Mouse (Mus musculus) cerebellum, adult 11-12 months (tissue): ENCODE results near the gene Cfap70.

Source experiments
- DNase-seq: peaks from one replicate; pipeline ENCODE4 v3.0.0; 2022

Gene Cfap70

DNA sequence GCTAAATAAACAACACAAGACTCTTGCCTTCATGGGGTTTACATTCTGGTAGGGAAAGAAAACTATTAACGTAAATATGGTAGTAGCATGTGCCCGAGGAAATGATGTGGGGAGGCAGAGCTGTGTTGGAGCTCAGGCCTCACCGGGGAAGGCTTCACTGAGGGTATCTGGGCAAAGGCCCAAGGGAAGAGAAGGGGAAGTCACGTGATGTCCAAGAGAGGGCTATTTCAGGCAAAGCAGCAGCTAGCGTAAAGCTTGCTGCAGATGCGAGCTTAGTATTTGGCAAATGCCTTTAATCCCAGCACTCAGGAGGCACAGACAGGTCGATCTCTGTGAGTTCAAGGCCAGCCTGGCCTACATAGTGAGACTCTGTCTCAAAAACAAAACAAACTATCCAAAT is 29.8 kb downstream of the Cfap70 start:
- DNase-seq: no peak

DNA sequence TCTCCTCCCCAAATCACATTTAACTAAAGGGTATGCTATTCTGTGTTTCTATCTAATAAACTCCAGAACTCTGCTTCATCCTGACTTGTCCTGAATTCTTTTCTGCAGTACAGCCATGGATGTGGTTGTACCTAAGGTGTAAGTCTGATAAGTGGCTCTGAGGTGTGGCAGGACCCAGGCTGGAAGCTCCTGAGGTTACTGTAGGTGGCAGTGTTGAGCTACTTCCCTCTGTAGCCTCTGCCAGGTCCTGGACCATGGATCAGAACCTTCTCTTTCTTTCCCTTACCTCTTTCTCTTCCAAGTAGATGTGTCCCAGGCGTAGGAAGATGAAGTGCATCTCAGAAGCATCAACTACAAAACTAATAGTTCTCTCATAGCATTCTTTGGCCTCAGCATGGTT is 52.0 kb downstream of the Cfap70 start:
- no peak for DNase-seq

DNA sequence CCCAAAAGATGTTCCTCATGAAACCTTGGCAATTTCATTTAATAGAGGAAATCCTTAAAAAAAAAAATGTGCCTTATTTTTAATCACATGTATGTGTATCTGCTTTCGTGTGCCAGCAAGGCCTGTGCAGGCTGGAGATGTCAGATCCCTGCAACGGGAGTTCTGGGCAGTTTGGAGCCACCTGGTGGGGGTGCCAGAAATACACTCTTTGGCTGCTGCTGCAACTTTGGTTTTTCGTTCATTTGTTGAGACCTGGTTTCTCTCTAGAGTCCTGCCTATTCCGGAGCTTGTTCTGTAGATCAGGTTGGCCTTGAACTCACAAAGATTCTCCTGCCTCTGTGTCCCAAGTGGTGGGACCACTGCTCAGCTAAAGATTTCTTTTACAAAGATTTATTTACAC is 53.2 kb downstream of the Cfap70 start:
- DNase-seq: no peak

DNA sequence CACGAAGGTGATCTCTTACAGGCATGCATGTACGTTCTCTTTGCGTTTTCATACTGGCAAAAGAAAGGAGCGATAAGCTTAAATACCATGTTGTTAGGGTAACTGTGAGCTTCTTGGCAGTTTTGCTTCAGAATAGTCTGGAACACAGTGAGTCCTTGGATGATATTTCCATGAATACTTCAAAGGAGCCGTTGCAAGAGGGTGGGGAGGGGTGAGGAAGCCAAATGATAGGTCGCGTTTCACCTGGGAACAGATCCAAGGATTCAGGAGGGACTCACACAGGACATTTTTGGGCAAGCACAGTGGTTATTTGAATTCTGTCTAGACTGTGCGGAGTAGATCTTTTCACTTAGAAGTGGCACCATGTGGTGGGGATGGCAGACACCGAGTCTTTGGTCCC is 54.8 kb downstream of the Cfap70 start:
- DNase-seq: no peak

DNA sequence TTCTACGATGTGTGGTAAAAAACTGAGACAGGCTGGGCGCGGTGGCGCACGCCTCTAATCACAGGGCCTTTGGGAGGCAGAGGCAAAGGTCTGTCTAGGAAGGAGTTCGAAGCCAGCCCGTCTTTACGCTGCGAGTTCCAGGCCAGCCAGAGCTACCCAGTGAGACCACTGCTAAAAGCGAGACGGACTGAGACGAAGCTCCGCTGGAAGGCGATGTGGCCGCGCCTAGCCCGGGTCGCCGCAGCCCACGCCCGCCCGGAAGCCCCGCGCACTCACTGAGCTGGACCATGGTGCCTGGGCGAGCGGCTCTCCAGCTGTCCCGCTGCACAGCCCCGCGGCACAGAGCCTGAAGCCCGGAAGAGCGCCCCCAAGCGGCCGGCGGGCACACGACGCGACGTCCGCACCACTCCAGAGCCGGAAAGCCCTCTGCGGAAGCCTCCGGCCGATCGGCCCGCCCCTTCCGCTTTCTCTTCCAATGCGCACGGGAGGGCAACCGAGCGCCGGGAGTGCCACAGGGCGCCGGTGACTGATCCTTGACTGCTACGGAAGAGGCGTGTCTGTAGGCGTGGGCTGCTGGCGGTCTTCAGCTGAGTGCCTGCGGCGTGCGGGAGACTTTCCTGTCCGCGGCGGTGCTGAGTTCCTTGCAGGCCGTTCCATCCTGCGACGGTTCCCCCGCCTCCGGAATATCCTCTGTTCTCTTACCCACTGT is 58.7 kb downstream of the Cfap70 start, which contains the start of gene Mrps16:
Mrps16 (minus strand) TSS at position 430 of the 709 bp plus-strand sequence.
- DNase-seq: peak; percentile 98

DNA sequence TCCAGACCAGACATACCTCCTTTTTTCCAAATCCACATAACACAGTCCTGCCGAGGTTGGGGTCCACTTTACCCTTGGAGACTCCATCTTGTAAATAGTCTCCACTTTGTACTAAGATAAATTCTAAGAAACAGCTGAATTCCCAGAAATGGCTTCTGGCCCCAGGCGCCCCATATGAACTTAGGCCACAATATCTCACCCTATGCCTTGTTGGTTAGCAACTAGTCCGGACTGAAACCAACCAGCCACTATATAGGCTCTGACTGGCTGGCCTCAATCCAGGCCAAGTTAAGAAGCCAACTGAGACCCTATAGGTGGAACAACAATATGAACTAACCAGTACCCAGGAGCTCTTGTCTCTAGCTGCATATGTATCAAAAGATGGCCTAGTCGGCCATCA is 59.7 kb downstream of the Cfap70 start:
- peak; percentile 58 for DNase-seq

DNA sequence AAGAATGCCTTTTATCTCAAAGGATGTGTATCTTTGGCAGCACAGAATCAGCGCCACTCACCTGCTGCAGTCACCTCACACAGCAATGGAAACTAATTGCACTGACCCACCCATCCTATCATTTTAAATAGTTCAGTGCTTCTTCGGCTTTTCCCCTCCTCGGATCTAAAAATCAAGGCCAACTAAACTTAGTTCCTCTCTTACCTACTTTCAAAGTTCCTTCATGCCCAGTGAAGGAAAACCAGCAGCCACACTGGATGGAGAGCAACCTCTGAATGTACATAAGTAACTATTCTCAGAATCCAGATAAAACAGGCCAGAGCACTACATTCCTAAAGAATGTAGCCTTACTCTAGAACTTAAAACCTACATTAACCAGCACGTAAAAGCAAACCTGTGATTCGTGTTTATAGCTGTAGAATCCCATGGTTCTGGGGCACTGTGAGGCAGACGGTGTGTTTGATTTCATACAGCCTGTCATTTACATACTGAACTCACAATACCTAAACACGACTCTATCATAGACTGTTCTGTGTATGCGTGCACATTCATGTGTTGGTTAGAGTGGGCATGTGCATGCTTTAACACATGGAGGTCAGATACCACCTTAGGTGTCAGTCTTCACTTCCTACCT is 62.5 kb downstream of the Cfap70 start:
- no peak for DNase-seq

DNA sequence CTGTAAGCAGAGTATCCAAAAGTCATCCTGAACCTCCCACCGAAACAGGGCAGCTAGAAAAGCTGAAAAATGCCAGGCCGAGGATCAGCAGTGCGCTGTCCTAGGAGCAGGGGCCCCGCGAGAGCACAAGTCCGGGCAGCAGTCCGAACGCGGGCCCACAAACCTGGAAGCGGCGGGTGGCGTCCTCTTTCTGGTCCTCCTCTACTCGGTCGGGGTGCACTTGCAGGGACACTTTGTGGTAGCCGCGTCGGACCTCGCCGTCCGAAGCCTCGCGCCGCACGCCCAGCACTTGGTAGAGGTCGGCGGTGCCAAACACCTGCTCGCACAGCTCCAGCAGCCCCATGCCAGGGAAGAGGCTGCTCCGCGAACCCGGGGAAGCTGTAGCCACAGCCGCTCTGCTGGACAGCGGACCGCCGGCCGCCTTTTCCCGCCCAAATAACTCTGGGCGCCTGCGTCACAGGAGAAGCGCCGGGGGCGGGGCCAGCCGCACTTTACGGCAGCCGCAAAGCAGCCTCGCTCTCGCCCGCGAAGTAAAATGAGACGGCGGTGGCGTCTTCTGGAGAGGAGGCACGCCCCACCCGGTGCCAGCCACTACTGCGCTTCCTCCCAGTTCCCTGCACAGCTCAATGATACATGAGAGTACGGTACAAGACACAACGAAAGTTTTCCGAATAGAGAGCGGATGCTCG is 63.4 kb downstream of the Cfap70 start, which contains the start of gene Dnajc9:
Dnajc9 (minus strand) TSS at position 470 of the 689 bp plus-strand sequence.
- DNase-seq: peak; percentile 93

DNA sequence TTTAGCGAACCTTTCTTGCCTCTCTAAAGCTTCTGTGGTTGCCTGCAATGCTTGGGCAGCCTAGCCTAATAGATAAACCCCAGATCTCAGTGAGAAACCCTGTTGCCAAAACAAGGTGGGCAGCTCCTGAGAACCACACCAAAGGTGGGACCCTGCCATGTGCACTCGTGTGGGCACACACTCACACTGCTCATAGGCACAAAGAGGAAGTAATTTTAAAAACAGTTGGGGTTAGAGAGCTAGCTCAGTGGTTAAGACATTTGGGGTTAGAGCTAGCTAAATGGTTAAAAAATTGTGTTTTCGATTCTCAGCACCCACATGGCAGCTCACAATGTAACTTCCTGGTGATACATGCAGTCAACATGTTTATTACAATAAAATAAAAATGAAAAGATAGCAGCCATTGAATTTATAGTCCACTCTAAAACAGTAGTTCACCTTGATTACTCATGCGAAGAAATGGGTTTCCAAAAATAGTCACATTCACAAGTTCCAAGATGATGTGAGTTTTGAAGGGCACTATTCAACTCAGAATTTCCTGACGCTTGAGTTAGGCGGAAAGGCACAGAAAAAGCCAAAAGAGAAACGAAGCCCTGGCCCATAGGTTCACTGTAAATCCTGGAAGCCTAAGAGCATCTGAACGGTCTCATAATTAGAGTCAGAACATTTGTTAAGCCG is 72.1 kb downstream of the Cfap70 start:
- no peak for DNase-seq

DNA sequence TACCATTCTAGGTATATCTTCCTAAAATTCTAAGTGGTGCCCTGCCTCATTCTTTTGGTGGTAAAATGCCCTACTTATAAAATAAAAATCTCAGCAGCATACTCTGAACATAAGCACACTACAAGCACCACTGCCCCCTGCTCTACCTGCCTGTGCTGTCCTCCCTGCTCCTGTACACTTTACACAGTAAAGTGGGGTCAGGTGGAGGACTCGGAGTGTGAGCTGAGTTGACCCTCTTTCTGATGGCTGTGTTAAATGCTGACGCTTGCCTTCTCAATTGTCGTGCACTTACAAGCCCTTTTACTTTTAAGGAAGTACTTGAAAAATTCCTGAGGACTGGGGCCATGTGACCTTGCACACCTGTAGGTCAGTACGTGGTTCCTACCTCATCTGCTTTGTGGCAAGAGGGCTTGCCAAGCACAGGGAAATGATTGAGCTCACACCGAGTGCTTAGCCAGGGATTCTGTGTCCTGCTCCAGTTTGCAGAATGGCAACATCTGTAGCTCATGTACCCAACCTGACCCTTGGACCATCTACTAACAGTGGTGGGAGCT is 72.9 kb downstream of the Cfap70 start:
- DNase-seq: no peak

DNA sequence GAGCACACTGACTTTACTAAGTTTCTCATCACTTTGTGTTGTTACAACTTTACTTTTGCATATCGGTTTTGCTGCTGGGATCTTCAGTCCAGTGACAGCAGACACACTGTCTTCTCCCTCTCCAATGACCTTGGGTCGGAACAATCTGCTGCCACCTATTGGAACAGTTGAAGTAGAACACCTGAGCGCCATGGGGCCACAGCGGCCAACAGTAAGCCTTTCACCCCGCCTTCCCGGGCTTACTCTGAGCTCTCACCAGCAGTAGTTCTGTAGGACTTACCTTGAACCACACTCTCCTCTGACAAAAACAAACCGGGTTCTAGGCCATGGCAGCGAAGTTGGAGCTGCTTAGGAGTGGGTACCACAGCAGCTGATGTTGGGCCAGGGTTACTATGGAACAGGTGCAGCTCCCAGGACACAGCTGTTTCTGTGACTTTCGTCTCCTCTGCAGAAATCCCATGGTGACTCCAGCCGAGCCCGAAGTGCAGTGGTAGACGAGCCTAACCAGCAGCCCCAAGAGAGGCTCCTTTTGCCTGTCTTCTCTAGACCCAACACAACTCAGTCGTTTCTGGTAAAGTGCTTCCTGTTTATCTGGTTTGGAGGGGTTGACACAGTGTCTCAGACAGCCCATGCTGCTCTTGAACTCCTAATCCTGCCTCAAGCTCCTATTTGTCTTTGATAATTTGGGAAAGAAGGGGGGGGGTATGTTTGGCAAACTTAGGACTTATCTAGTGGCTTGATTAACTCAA is 73.5 kb downstream of the Cfap70 start:
- DNase-seq: peak; percentile 32

DNA sequence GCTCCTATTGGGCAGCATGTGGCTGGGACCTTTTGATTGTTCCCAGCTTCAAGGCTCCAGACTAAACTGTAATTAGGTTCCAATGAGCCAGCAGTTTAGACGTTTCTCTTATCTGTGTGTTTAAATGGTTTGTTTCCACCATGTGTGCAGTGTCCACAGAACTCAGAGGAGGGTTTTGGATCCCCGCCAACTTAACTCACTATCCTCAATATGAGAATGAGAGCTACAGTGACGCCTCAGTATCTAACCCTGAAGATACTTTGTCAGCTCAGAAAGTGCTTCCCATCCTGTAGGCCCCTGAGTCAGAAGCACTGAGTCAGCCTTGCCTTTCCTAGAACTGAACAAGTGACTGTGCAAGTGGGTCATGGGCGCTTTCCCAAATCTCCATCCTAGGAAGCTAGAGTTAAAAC is 74.9 kb downstream of the Cfap70 start:
- no peak for DNase-seq

DNA sequence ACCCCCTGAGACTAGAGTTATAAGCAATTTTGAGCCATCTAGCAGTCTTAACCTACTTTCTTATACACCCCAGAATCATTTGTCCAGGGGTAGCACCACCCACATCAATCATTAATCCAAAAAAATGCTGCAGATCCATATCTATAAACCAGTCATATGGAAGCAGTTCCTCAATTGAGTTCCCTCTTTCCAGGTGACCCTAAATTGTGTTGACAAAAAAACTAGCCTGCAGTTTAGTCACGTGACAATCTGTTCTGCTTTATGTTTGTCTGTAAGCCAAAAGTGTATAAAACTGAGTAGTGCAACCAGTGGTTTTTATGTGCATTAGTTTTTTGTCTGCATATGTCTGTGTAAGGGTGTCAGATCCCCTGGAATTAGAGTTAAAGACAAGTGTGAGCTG is 80.2 kb downstream of the Cfap70 start:
- no peak for DNase-seq

DNA sequence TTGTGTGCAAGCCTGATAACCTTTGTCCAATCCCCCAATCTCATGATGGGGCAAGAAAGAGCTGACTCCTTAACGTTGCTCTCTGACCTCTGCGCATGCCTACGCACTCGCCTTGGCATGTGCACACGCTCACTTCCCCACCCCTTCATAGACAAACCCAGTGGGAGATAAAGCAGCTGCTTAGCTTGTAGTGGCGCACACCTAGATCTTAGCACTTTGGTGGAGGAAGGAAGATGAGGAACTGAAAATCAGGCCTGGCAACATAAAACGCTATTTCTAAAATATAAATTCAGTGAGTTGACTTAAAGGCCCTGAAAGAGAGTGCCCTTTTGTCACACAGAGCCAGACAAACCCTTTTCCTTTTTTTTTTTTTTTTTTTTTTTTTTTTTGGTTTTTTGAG is 81.2 kb downstream of the Cfap70 start:
- no peak for DNase-seq

DNA sequence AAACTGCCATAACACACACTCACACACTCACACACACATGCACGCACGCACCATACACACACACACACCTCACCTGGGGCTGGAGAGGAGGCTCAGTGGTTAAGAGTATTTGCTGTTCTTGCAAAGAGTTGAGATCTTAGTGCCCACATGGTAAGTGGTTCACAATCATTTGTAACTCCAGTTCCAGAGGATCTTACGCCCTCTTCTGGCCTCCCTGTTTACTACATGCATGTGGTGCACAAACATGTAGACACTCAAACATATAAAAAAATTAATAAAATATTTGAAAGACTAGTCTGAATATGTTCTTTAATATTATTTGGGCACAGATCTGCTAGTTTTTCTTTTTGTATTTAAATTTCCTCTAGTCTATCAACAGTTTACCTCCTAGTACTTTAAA is 83.8 kb downstream of the Cfap70 start:
- DNase-seq: no peak

DNA sequence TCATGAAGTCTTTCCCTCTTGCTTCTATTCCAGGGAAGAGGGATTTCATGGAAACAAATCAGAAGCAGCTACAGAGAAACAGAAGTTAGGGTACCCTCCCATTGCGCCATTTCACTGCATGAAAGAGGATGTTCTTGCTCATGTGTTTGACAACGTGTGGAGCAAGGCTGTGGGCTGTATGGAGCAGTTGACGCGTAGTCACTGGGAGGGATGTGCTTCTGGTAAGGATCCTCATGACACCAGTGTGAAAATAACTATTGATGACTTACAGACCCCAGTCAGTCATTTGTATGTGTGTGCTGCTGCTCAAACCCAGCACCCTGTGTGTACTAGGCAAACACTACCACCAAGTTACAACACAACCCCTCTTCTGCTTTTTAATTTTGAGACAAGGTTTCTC is 88.8 kb downstream of the Cfap70 start:
- no peak for DNase-seq

DNA sequence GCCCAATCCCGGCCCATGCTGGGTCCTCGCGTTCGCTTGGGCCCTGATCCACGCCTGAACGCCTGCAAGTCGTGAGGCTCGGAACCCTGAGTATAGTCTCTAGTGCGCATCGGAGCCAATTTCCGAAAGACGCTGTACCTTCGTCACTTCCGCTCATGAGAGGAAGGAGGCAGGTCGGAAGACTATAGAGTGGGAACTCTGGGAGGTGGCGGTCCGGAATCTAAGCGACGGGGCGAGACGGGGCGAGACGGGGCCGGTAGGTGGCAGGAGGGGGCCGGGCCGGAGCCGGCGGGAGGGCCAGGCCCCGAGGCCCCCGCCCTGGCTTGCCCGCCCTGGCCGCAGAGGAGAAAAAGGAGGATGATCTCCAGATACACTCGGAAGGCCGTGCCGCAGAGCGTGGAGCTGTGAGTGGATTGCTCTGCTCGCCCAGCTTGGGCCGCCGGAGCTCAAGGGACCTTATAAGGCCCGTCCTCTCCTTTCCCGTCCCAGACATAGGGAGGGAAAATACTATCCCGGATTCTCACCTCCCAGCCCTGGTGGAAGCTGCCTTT is 104.0 kb downstream of the Cfap70 start, which contains the start of the genes Ecd and Fam149b:
Ecd (minus strand) TSS at position 131 of the 551 bp plus-strand sequence.
Fam149b (plus strand) TSS at position 172 of the 551 bp plus-strand sequence.
- DNase-seq: peak; percentile 88

DNA sequence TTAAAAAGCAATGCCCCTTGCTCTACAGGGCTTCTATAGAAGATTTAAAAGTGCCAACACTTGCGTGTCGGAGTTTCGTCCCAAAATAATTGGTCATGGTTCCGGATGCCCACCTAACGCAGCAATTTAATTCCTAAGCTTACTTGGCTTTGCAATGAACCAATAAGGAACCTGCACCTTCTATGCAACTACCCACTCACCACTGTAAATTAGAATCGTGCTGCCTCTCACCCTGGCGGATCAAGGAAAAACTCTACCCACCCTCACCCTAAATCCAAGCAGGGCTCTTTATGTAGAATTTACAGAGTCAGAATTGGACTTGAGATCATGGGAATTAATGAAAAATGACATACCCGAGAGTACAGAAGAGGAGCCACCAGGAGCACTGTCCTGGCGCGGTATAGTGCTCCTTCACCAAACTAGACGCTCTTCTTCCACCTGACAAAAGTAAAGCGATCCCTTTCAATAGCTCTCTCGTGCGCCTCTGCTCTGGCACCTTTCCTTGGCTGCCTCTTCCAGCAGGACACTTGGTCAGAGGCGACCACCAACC is 104.5 kb downstream of the Cfap70 start:
- DNase-seq: no peak

DNA sequence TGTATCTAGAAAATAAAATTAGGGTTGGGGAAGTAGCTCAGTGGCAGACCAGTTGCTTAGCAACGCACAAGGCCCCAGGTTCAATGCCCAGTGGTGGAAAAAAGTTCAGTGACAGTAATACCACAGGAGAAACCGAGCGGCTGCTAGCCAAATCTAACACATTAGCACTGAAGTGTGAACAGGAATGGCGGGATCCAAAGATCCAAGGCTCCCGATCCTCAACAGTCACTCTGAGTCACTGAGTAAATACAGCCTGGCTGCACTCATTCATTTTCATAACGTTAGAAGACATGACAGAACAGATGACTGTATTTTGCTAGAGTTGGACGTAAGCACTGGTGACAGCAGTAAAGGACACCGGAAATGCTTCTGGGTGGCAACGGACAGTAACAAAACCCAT is 106.1 kb downstream of the Cfap70 start:
- DNase-seq: no peak
